In genomic region chr6:38122791-38123190, GRCm38 (mm10) we compare ENCODE assay signal across 16 mouse cellular contexts. TPM values are rescaled to one million over a fixed set of nuclear protein-coding genes. Genes with fewer than 3 reads are reported as not detected.
DNase-seq lines count a peak whose midpoint lies in the region; ATAC-seq and TF ChIP-seq lines count a peak whose summit lies in the region.
"Had no signal": no experiment of that assay in that cellular context is flagged by ENCODE, and none has a peak within 500 bp of the region (broad histone marks: within the 10 kb centered on the region; RNA-seq: fewer than 3 reads in every experiment).

No protein-coding gene starts in this region.

- no peaks in the 10 kb centered on the region for H3K36me3 ChIP-seq in heart, adult 2 months (ENCODE audit: control insufficient read depth, insufficient read depth, low read length)
- H3K36me3 ChIP-seq in heart, embryonic 12.5 days: peaks cover 7% of the 10 kb centered on the region
- peaks cover 29% of the 10 kb centered on the region for H3K36me3 ChIP-seq in forebrain, embryonic 15.5 days

- H3K4me3 ChIP-seq in heart, adult 2 months: no peak overlapping the region
- no peak overlapping the region for H3K4me3 ChIP-seq in heart, embryonic 12.5 days
- no peak overlapping the region for H3K4me3 ChIP-seq in forebrain, embryonic 15.5 days
- H3K4me3 ChIP-seq: erythroblast, embryonic 14.5 days; hindbrain, embryonic 10.5 days; midbrain, embryonic 13.5 days had no signal

- no peak for DNase-seq in heart, adult 2 months
- peak; percentile 39 to 63 for DNase-seq in lung, adult 18-20 months
- DNase-seq in lung, postnatal 14 days: no peak
- peak; percentile 84 for DNase-seq in kidney, adult 9 months
- peak; percentile 26 to 50 for DNase-seq in lung, postnatal 4 days
- no peak for DNase-seq in ovary, postnatal 10 days (ENCODE audit: low spot score)
- DNase-seq: cerebellum, adult 8-10 months; gastrocnemius, postnatal 14 days; thymus, adult 18-20 months had no signal

- no peak for TF ChIP-seq CTCF in heart, adult 2 months (IDR thresholded peaks at IDR 0.05)

- TF ChIP-seq EP300 in heart, adult 2 months (IDR thresholded peaks at IDR 0.05; ENCODE audit: insufficient read depth, low read depth, low read length): no peak

- ATAC-seq in heart, embryonic 12.5 days (ENCODE audit: insufficient number of reproducible peaks, low FRiP score): no peak
- ATAC-seq in forebrain, embryonic 15.5 days (replicated peaks): no peak

- H3K4me1 ChIP-seq in heart, adult 2 months (ENCODE audit: control insufficient read depth, insufficient read depth, low read length): peaks cover 2% of the 10 kb centered on the region; the same call in 1 of the 2 replicates
- H3K4me1 ChIP-seq in heart, embryonic 12.5 days (replicated peaks): peaks cover 17% of the 10 kb centered on the region
- no peaks in the 10 kb centered on the region for H3K4me1 ChIP-seq in forebrain, embryonic 15.5 days
- H3K4me1 ChIP-seq: midbrain, embryonic 13.5 days had no signal

- H3K27ac ChIP-seq in heart, adult 2 months: peak overlapping the region; percentile 69
- no peak overlapping the region for H3K27ac ChIP-seq in heart, embryonic 12.5 days (ENCODE audit: poor library complexity, severe bottlenecking)
- H3K27ac ChIP-seq in forebrain, embryonic 15.5 days (replicated peaks): no peak overlapping the region
- H3K27ac ChIP-seq: macrophage; midbrain, embryonic 13.5 days had no signal

- H3K9ac ChIP-seq in heart, adult 2 months (ENCODE audit: low read depth, low read length): no peak overlapping the region
- no peak overlapping the region for H3K9ac ChIP-seq in heart, embryonic 12.5 days
- no peak overlapping the region for H3K9ac ChIP-seq in forebrain, embryonic 15.5 days (replicated peaks)
- H3K9ac ChIP-seq: midbrain, embryonic 13.5 days had no signal

- no peak for TF ChIP-seq POLR2A in heart, adult 2 months (IDR thresholded peaks at IDR 0.05; ENCODE audit: insufficient read depth, low read depth, low read length)

- no peaks in the 10 kb centered on the region for H3K27me3 ChIP-seq in heart, adult 2 months (ENCODE audit: control insufficient read depth, insufficient read depth, low read length)
- no peaks in the 10 kb centered on the region for H3K27me3 ChIP-seq in heart, embryonic 12.5 days (replicated peaks)
- no peaks in the 10 kb centered on the region for H3K27me3 ChIP-seq in forebrain, embryonic 15.5 days
- H3K27me3 ChIP-seq: midbrain, embryonic 13.5 days had no signal

- no peak overlapping the region for H3K4me2 ChIP-seq in heart, embryonic 12.5 days
- no peak overlapping the region for H3K4me2 ChIP-seq in forebrain, embryonic 15.5 days (replicated peaks)
- H3K4me2 ChIP-seq: midbrain, embryonic 13.5 days had no signal

- no peaks in the 10 kb centered on the region for H3K79me2 ChIP-seq in heart, adult 2 months (replicated peaks; ENCODE audit: control insufficient read depth, insufficient read depth, low read length)

- 54% methylated on average over 6 of the region's 6 CpGs for WGBS in heart, adult 2 months
- 59% methylated on average over 6 of the region's 6 CpGs for WGBS in heart, embryonic 12.5 days
- WGBS in forebrain, embryonic 15.5 days: 73% methylated on average over 6 of the region's 6 CpGs

- H3K9me3 ChIP-seq in heart, embryonic 12.5 days (replicated peaks): no peaks in the 10 kb centered on the region
- no peaks in the 10 kb centered on the region for H3K9me3 ChIP-seq in forebrain, embryonic 15.5 days
- H3K9me3 ChIP-seq: hindbrain, embryonic 10.5 days; midbrain, embryonic 13.5 days had no signal

- intact Hi-C loops in heart, adult 2 months (cut with DNase I): no loop called here

RNA-seq across cellular contexts. Expression of gene Atp6v0a4, which starts 1.6 kb away (rescaled TPM):
- total RNA-seq in heart, adult 2 months (2021): 1 to 10 TPM; 1.0 to 2.5 TPM
- polyA plus RNA-seq in heart, adult 2 months (2012; rRNA removed): 0.67 and 1.4 TPM in 2 replicates
- 0.06 and 0.15 TPM in 2 replicates for polyA plus RNA-seq in heart, embryonic 12.5 days (2016; fragmentation: Nextera tagmentation; extraction: Ambion mirVana)
- 0.19 and 0.38 TPM in 2 replicates for polyA plus RNA-seq in forebrain, embryonic 15.5 days (2015; fragmentation: Nextera tagmentation; extraction: Ambion mirVana)
- polyA plus RNA-seq: erythroblast, embryonic 14.5 days; hindbrain, embryonic 10.5 days; limb, embryonic 11.5 days; macrophage had no signal

RNA-seq across cellular contexts. Expression of gene Tmem213, which starts 13.7 kb away (rescaled TPM):
- not detected for total RNA-seq in heart, adult 2 months (2021)
- not detected in 2 replicates for polyA plus RNA-seq in heart, adult 2 months (2012; rRNA removed)
- not detected in 2 replicates for polyA plus RNA-seq in heart, embryonic 12.5 days (2016; fragmentation: Nextera tagmentation; extraction: Ambion mirVana)
- not detected in 2 replicates for polyA plus RNA-seq in forebrain, embryonic 15.5 days (2015; fragmentation: Nextera tagmentation; extraction: Ambion mirVana)
- total RNA-seq: gastrocnemius, postnatal 14 days had no signal
- polyA plus RNA-seq: erythroblast, embryonic 14.5 days; hindbrain, embryonic 10.5 days; limb, embryonic 11.5 days; macrophage had no signal

Comparison
In these comparisons a context has a peak if more than half of its experiments do, and no peak if none do; other contexts are left out.
1. DNase-seq: peak in lung, adult 18-20 months (2 of 2), kidney, adult 9 months (single experiment) and lung, postnatal 4 days (2 of 2); none in heart, adult 2 months (0 of 2), lung, postnatal 14 days (single experiment) and ovary, postnatal 10 days (single experiment).